Mouse (Mus musculus): ENCODE measurements at regions not wholly inside any gene's neighbourhood (a gene's known extent, or its start where the extent isn't known, plus 50 kb on each side); places are given as distances from the start of the nearest gene placed in this dataset.

- H3K9ac ChIP-seq, result no peak overlapping the region
- H3K4me3 ChIP-seq (replicated peaks), result no peak overlapping the region
- no peaks in the 10 kb centered on the region for H3K36me3 ChIP-seq (replicated peaks)
- no peaks in the 10 kb centered on the region for H3K9me3 ChIP-seq (replicated peaks)
- H3K4me2 ChIP-seq, result peak overlapping the region; percentile 31
- no peak for ATAC-seq (ENCODE audit: insufficient read depth)
- H3K4me1 ChIP-seq (replicated peaks), result no peaks in the 10 kb centered on the region
- 59% methylated on average over 14 of the region's 14 CpGs for WGBS (ENCODE audit: insufficient replicate concordance)
- no peak overlapping the region for H3K27ac ChIP-seq (replicated peaks)
- peaks cover 4% of the 10 kb centered on the region; the same call in 1 of the 2 replicates for H3K27me3 ChIP-seq
Measured at GRCm38 (mm10) chr2:61453490-61454281, 124.7 kb upstream of the Tank start.

GRCm38 (mm10) chr2:61452581-61452980 is 125.8 kb upstream of the Tank start:
- no peaks in the 10 kb centered on the region for H3K4me1 ChIP-seq (replicated peaks)
- H3K27ac ChIP-seq (replicated peaks), result no peak overlapping the region
- no peak overlapping the region for H3K4me2 ChIP-seq
- ATAC-seq (ENCODE audit: insufficient read depth), result no peak
- no peak overlapping the region for H3K9ac ChIP-seq
- H3K36me3 ChIP-seq (replicated peaks), result no peaks in the 10 kb centered on the region
- peaks cover 4% of the 10 kb centered on the region; the same call in 1 of the 2 replicates for H3K27me3 ChIP-seq
- H3K9me3 ChIP-seq (replicated peaks), result no peaks in the 10 kb centered on the region
- H3K4me3 ChIP-seq (replicated peaks), result no peak overlapping the region
- 59% methylated on average over 1 of the region's 1 CpGs for WGBS (ENCODE audit: insufficient replicate concordance)

- no peaks in the 10 kb centered on the region for H3K9me3 ChIP-seq (replicated peaks)
- no peaks in the 10 kb centered on the region for H3K4me1 ChIP-seq (replicated peaks)
- H3K36me3 ChIP-seq (replicated peaks), result no peaks in the 10 kb centered on the region
- WGBS (ENCODE audit: insufficient replicate concordance), result 15% methylated on average over 3 of the region's 3 CpGs
- H3K4me3 ChIP-seq (replicated peaks), result no peak overlapping the region
- no peak overlapping the region for H3K4me2 ChIP-seq
- H3K27ac ChIP-seq (replicated peaks), result no peak overlapping the region
- H3K27me3 ChIP-seq, result peaks cover 4% of the 10 kb centered on the region; the same call in 1 of the 2 replicates
- H3K9ac ChIP-seq, result no peak overlapping the region
- ATAC-seq (ENCODE audit: insufficient read depth), result no peak
Measured at GRCm38 (mm10) chr2:61450731-61451130, 127.7 kb upstream of the Tank start.

GRCm38 (mm10) chr2:61436591-61436990 is 141.8 kb upstream of the Tank start:
- H3K9me3 ChIP-seq (replicated peaks), result no peaks in the 10 kb centered on the region
- no peaks in the 10 kb centered on the region for H3K4me1 ChIP-seq (replicated peaks)
- no peaks in the 10 kb centered on the region for H3K36me3 ChIP-seq (replicated peaks)
- H3K4me2 ChIP-seq, result no peak overlapping the region
- no peaks in the 10 kb centered on the region for H3K27me3 ChIP-seq
- no peak overlapping the region for H3K4me3 ChIP-seq (replicated peaks)
- no peak for ATAC-seq (ENCODE audit: insufficient read depth)
- WGBS (ENCODE audit: insufficient replicate concordance), result 42% methylated on average over 3 of the region's 3 CpGs
- H3K27ac ChIP-seq (replicated peaks), result no peak overlapping the region
- H3K9ac ChIP-seq, result no peak overlapping the region

GRCm38 (mm10) chr2:61407881-61408280 is 170.5 kb upstream of the Tank start:
- no peak overlapping the region for H3K27ac ChIP-seq (replicated peaks)
- no peak for ATAC-seq (ENCODE audit: insufficient read depth)
- H3K9me3 ChIP-seq (replicated peaks), result no peaks in the 10 kb centered on the region
- H3K9ac ChIP-seq, result no peak overlapping the region
- H3K4me3 ChIP-seq (replicated peaks), result no peak overlapping the region
- H3K4me2 ChIP-seq, result no peak overlapping the region
- H3K36me3 ChIP-seq (replicated peaks), result no peaks in the 10 kb centered on the region
- no peaks in the 10 kb centered on the region for H3K4me1 ChIP-seq (replicated peaks)
- no peaks in the 10 kb centered on the region for H3K27me3 ChIP-seq
- WGBS (ENCODE audit: insufficient replicate concordance), result 87% methylated on average over 7 of the region's 7 CpGs

- H3K36me3 ChIP-seq (replicated peaks), result no peaks in the 10 kb centered on the region
- H3K27ac ChIP-seq (replicated peaks), result no peak overlapping the region
- H3K27me3 ChIP-seq, result no peaks in the 10 kb centered on the region
- H3K4me1 ChIP-seq (replicated peaks), result peaks cover 9% of the 10 kb centered on the region
- WGBS (ENCODE audit: insufficient replicate concordance), result 60% methylated on average over 8 of the region's 8 CpGs
- no peak overlapping the region for H3K4me2 ChIP-seq
- no peaks in the 10 kb centered on the region for H3K9me3 ChIP-seq (replicated peaks)
- H3K9ac ChIP-seq, result no peak overlapping the region
- ATAC-seq (ENCODE audit: insufficient read depth), result no peak
- H3K4me3 ChIP-seq (replicated peaks), result no peak overlapping the region
Measured at GRCm38 (mm10) chr2:61406104-61406751, 172.2 kb upstream of the Tank start.

GRCm38 (mm10) chr2:61405261-61405660 is 173.1 kb upstream of the Tank start:
- no peak overlapping the region for H3K9ac ChIP-seq
- no peaks in the 10 kb centered on the region for H3K9me3 ChIP-seq (replicated peaks)
- no peak for ATAC-seq (ENCODE audit: insufficient read depth)
- no peaks in the 10 kb centered on the region for H3K27me3 ChIP-seq
- 48% methylated on average over 4 of the region's 4 CpGs for WGBS (ENCODE audit: insufficient replicate concordance)
- no peak overlapping the region for H3K27ac ChIP-seq (replicated peaks)
- H3K4me2 ChIP-seq, result no peak overlapping the region
- peaks cover 15% of the 10 kb centered on the region for H3K4me1 ChIP-seq (replicated peaks)
- no peak overlapping the region for H3K4me3 ChIP-seq (replicated peaks)
- no peaks in the 10 kb centered on the region for H3K36me3 ChIP-seq (replicated peaks)

GRCm38 (mm10) chr2:61402588-61403487 is 175.5 kb upstream of the Tank start:
- peak overlapping the region; percentile 41 for H3K4me3 ChIP-seq (replicated peaks)
- 11% methylated on average over 15 of the region's 15 CpGs for WGBS (ENCODE audit: insufficient replicate concordance)

GRCm38 (mm10) chr2:61401636-61402587 is 176.5 kb upstream of the Tank start:
- Histone ChIP-seq H3K9ac (no peak overlapping the region), H3K9me3 (replicated peaks) (no peaks in the 10 kb centered on the region), H3K4me2 (peak overlapping the region; percentile 62), H3K27me3 (no peaks in the 10 kb centered on the region), H3K4me3 (replicated peaks) (peak overlapping the region; percentile 41), H3K36me3 (replicated peaks) (no peaks in the 10 kb centered on the region), H3K27ac (replicated peaks) (peak overlapping the region; percentile 31; the same call in 1 of the 2 replicates), H3K4me1 (replicated peaks) (peaks cover 15% of the 10 kb centered on the region)
- 3% methylated on average over 21 of the region's 21 CpGs for WGBS (ENCODE audit: insufficient replicate concordance)
- no peak for ATAC-seq (ENCODE audit: insufficient read depth)

More at GRCm38 (mm10) chr2:61402588-61403487, 175.5 kb upstream of the Tank start:
- Histone ChIP-seq H3K27me3 (no peaks in the 10 kb centered on the region), H3K4me2 (peak overlapping the region; percentile 62), H3K4me1 (replicated peaks) (peaks cover 15% of the 10 kb centered on the region), H3K36me3 (replicated peaks) (no peaks in the 10 kb centered on the region), H3K27ac (replicated peaks) (no peak overlapping the region), H3K9me3 (replicated peaks) (no peaks in the 10 kb centered on the region), H3K9ac (no peak overlapping the region)
- ATAC-seq (ENCODE audit: insufficient read depth), result no peak

GRCm38 (mm10) chr2:61398633-61399032 is 179.8 kb upstream of the Tank start:
- Histone ChIP-seq H3K27ac (replicated peaks) (no peak overlapping the region), H3K4me2 (no peak overlapping the region), H3K9me3 (replicated peaks) (no peaks in the 10 kb centered on the region), H3K9ac (no peak overlapping the region), H3K4me1 (replicated peaks) (peaks cover 15% of the 10 kb centered on the region), H3K27me3 (no peaks in the 10 kb centered on the region), H3K36me3 (replicated peaks) (no peaks in the 10 kb centered on the region), H3K4me3 (replicated peaks) (no peak overlapping the region)
- WGBS (ENCODE audit: insufficient replicate concordance), result 71% methylated on average over 9 of the region's 9 CpGs
- ATAC-seq (ENCODE audit: insufficient read depth), result no peak
